In the genomic region with DNA sequence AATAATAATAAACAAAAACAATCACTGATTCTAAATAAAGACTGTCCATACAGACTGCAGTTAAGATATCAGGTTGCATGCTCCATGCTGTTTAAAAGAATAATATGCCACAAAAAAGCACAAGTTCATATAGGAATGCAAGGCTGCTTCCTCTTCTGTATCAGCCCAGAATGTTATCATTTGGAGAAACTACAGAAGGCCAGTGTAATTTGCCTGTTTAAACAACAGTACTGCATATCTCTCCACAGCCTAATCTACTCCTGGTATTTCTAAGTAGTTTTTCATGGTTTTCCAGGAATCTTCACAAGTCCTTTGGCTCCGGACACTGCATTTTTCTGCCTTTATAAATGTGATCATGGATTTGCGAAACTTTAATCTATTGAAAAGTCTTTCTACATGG, we compare ENCODE assay signal across 16 mouse cellular contexts.
"Had no signal": no experiment of that assay in that cellular context is flagged by ENCODE, and none has a peak within 500 bp of the region (broad histone marks: within the 10 kb centered on the region; RNA-seq: fewer than 3 reads in every experiment).

No protein-coding gene starts in this region.

- H3K27me3 ChIP-seq: neural tube, embryonic 13.5 days; neural tube, embryonic 15.5 days; stomach, embryonic 15.5 days had no signal

- H3K9ac ChIP-seq: neural tube, embryonic 13.5 days; neural tube, embryonic 15.5 days; stomach, embryonic 15.5 days had no signal

- H3K9me3 ChIP-seq: neural tube, embryonic 13.5 days; neural tube, embryonic 15.5 days; stomach, embryonic 15.5 days had no signal

- H3K27ac ChIP-seq: neural tube, embryonic 13.5 days; neural tube, embryonic 15.5 days; stomach, embryonic 15.5 days; stomach, postnatal 0 days had no signal

- H3K36me3 ChIP-seq: neural tube, embryonic 13.5 days; neural tube, embryonic 15.5 days; stomach, embryonic 15.5 days had no signal

- H3K4me3 ChIP-seq: neural tube, embryonic 13.5 days; neural tube, embryonic 15.5 days; stomach, embryonic 15.5 days had no signal

- DNase-seq: retina, postnatal 1 day; right cerebral cortex, adult 18-20 months; right cerebral cortex, postnatal 14 days; right cerebral cortex, postnatal 25 days; right cerebral cortex, postnatal 4 days; spleen, adult 18-20 months; thymus, adult 18-20 months; thymus, adult 2 months; thymus, postnatal 14 days; thymus, postnatal 25 days; thymus, postnatal 36 days; thymus, postnatal 4 days had no signal

- H3K4me1 ChIP-seq: neural tube, embryonic 15.5 days; stomach, embryonic 15.5 days had no signal

- H3K4me2 ChIP-seq: neural tube, embryonic 13.5 days; neural tube, embryonic 15.5 days; stomach, embryonic 15.5 days had no signal
